Mouse (Mus musculus): ENCODE data around the gene Tnfrsf11a.
"Not testable (repeated sequence)": the region's sequence is repeated elsewhere in the genome, so short reads cannot be mapped to it uniquely, and the experiment has no call there.

Gene Tnfrsf11a

GRCm38 (mm10) chr1:105780457-105781364, at the start of gene Tnfrsf11a:
Gene Tnfrsf11a (plus strand): TSS chr1:105780718.
- DNase-seq (ENCODE audit: extremely low read depth, insufficient read length, low spot score), result peak; percentile 13

- no peak for DNase-seq (ENCODE audit: extremely low read depth, insufficient read length, low spot score)
Observed at GRCm38 (mm10) chr1:105735318-105735717, 45.2 kb upstream of the Tnfrsf11a start.

- DNase-seq (ENCODE audit: extremely low read depth, insufficient read length, low spot score), result no peak
Observed at GRCm38 (mm10) chr1:105738334-105738733, 42.2 kb upstream of the Tnfrsf11a start.

- no peak for DNase-seq (ENCODE audit: extremely low read depth, insufficient read length, low spot score)
Observed at GRCm38 (mm10) chr1:105739493-105739892, 41.0 kb upstream of the Tnfrsf11a start.

- peak; percentile 37 for DNase-seq (ENCODE audit: extremely low read depth, insufficient read length, low spot score)
Observed at GRCm38 (mm10) chr1:105742481-105742880, 38.0 kb upstream of the Tnfrsf11a start.

GRCm38 (mm10) chr1:105746444-105746843, 34.1 kb upstream of the Tnfrsf11a start:
- no peak for DNase-seq (ENCODE audit: extremely low read depth, insufficient read length, low spot score)

- no peak for DNase-seq (ENCODE audit: extremely low read depth, insufficient read length, low spot score)
Observed at GRCm38 (mm10) chr1:105746858-105747596, 33.5 kb upstream of the Tnfrsf11a start.

- DNase-seq (ENCODE audit: extremely low read depth, insufficient read length, low spot score), result no peak
Observed at GRCm38 (mm10) chr1:105748091-105748799, 32.3 kb upstream of the Tnfrsf11a start.

GRCm38 (mm10) chr1:105752196-105752595, 28.3 kb upstream of the Tnfrsf11a start:
- no peak for DNase-seq (ENCODE audit: extremely low read depth, insufficient read length, low spot score)

GRCm38 (mm10) chr1:105752944-105753343, 27.6 kb upstream of the Tnfrsf11a start:
- DNase-seq (ENCODE audit: extremely low read depth, insufficient read length, low spot score), result no peak

GRCm38 (mm10) chr1:105758798-105759197, 21.7 kb upstream of the Tnfrsf11a start:
- DNase-seq (ENCODE audit: extremely low read depth, insufficient read length, low spot score), result no peak

GRCm38 (mm10) chr1:105759422-105760165, 20.9 kb upstream of the Tnfrsf11a start:
- DNase-seq (ENCODE audit: extremely low read depth, insufficient read length, low spot score), result no peak

- DNase-seq (ENCODE audit: extremely low read depth, insufficient read length, low spot score), result no peak
Observed at GRCm38 (mm10) chr1:105765586-105765985, 14.9 kb upstream of the Tnfrsf11a start.

- not testable (repeated sequence) for DNase-seq (ENCODE audit: extremely low read depth, insufficient read length, low spot score)
Observed at GRCm38 (mm10) chr1:105766099-105766498, 14.4 kb upstream of the Tnfrsf11a start.

- no peak for DNase-seq (ENCODE audit: extremely low read depth, insufficient read length, low spot score)
Observed at GRCm38 (mm10) chr1:105768397-105768796, 12.1 kb upstream of the Tnfrsf11a start.

- DNase-seq (ENCODE audit: extremely low read depth, insufficient read length, low spot score), result no peak
Observed at GRCm38 (mm10) chr1:105770685-105771084, 9.8 kb upstream of the Tnfrsf11a start.

- DNase-seq (ENCODE audit: extremely low read depth, insufficient read length, low spot score), result no peak
Observed at GRCm38 (mm10) chr1:105776426-105776825, 4.1 kb upstream of the Tnfrsf11a start.

- DNase-seq (ENCODE audit: extremely low read depth, insufficient read length, low spot score), result no peak
Observed at GRCm38 (mm10) chr1:105780079-105780456, 450 bp upstream of the Tnfrsf11a start.

- DNase-seq (ENCODE audit: extremely low read depth, insufficient read length, low spot score), result no peak
Observed at GRCm38 (mm10) chr1:105781391-105782146, 1.1 kb downstream of the Tnfrsf11a start.

Measured in 3134 (cell line).